Mouse (Mus musculus): ENCODE results near the gene Cox6b1.

- TF ChIP-seq POLR2A (IDR thresholded peaks at IDR 0.05; ENCODE audit: borderline replicate concordance, extremely low read depth, low read depth, low read length) = no peak
- no peak for TF ChIP-seq CTCF (IDR thresholded peaks at IDR 0.05; ENCODE audit: insufficient read depth, low read length)
These were observed 34.9 kb downstream of the Cox6b1 start for GRCm38 (mm10) chr7:30590927-30591604.

Measured in lung, adult 2 months (tissue).